Mouse (Mus musculus): ENCODE results near the gene AU040320. TPM values are rescaled to one million over a fixed set of nuclear protein-coding genes. Genes with fewer than 3 reads are reported as not detected.

Gene AU040320
- polyA plus RNA-seq, 1 experiment, result 30.6 TPM

DNA sequence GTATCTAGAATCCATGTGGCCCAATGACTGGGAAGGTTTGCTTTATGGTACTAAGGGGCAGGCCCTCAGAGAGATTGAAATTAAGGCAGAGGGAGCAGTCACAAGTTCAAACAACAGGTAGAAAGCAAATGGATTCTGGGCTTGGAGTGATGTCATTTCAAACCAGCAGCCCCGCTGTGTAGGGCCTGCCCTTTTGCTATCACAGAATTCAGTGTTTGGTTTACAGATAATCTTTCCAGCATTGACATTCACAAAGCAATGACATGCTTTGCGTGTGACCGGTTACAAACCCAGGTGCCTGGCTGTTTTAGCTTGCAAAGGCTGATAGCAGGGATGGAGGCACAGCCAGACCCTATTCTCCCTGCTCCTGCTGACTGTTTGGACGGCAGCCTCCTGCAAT lies 92.3 kb downstream of the AU040320 start:
- Histone ChIP-seq H3K27ac (ENCODE audit: insufficient read depth, low read length) (no peak overlapping the region), H3K4me1 (ENCODE audit: control insufficient read depth, insufficient read depth, low read length) (peaks cover 3% of the 10 kb centered on the region), H3K4me3 (ENCODE audit: insufficient read depth, low read length) (no peak overlapping the region)
- no peak for TF ChIP-seq CTCF (IDR thresholded peaks at IDR 0.05; ENCODE audit: borderline replicate concordance, insufficient read depth, low read length)
- TF ChIP-seq POLR2A (IDR thresholded peaks at IDR 0.05; ENCODE audit: low read depth, low read length), result no peak

DNA sequence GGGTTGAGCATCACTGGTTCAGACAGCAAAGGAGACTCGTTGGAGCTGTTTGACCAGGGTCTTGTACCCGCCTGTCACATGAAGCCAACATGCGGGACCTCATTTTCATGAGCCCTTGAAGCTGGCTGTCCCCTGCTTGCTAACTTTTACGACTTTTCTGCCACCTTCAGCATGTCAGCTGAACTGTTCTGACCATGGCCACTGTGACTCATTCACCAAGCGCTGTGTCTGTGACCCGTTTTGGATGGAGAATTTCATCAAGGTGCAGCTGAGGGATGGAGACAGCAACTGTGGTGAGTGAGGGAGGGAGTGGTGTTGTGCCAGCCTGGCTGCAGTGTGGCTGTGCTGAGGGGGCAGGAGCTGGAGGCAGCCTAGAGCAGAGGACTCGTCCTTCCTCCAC lies 93.6 kb downstream of the AU040320 start:
- Histone ChIP-seq H3K27ac (ENCODE audit: insufficient read depth, low read length) (no peak overlapping the region), H3K4me1 (ENCODE audit: control insufficient read depth, insufficient read depth, low read length) (peaks cover 3% of the 10 kb centered on the region; the same call in 1 of the 2 replicates), H3K4me3 (ENCODE audit: insufficient read depth, low read length) (no peak overlapping the region)
- no peak for TF ChIP-seq POLR2A (IDR thresholded peaks at IDR 0.05; ENCODE audit: low read depth, low read length)
- no peak for TF ChIP-seq CTCF (IDR thresholded peaks at IDR 0.05; ENCODE audit: borderline replicate concordance, insufficient read depth, low read length)

DNA sequence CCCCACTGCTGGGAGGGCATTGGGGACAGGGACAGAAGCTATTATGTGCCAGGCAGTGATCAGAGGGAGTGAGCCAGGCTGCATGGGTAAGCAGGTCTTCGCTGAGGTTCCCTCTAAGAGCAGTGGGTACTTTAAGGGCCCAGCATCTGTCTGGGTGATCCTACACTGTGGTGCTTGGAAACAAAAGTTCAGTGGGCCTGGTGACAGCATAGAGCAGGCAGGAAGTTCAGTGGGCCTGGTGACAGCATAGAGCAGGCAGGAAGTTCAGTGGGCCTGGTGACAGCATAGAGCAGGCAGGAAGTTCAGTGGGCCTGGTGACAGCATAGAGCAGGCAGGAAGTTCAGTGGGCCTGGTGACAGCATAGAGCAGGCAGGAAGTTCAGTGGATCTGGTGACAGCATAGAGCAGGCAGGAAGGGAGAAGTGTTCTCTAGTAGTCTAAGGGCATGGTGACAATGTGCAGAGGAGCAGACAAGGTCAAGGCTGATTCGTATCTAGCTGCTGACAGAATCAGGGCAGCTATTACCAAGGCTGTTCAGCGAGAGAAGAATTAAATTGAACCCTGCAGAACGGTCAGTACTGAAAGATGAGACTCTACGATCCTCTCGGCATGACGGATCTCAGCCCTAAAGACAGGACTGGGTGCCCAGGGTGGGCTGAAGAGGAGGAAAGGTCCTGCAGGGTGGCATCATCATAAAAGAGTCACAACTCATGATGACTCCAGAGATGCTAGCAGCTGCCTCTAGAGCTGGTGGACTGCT lies 96.9 kb downstream of the AU040320 start:
- Histone ChIP-seq H3K4me3 (ENCODE audit: insufficient read depth, low read length) (no peak overlapping the region), H3K27ac (ENCODE audit: insufficient read depth, low read length) (no peak overlapping the region), H3K4me1 (ENCODE audit: control insufficient read depth, insufficient read depth, low read length) (peaks cover 3% of the 10 kb centered on the region; the same call in 1 of the 2 replicates)
- TF ChIP-seq POLR2A (IDR thresholded peaks at IDR 0.05; ENCODE audit: low read depth, low read length), result no peak
- no peak for TF ChIP-seq CTCF (IDR thresholded peaks at IDR 0.05; ENCODE audit: borderline replicate concordance, insufficient read depth, low read length)

- Histone ChIP-seq H3K4me1 (ENCODE audit: control insufficient read depth, insufficient read depth, low read length) (peaks cover 3% of the 10 kb centered on the region; the same call in 1 of the 2 replicates), H3K4me3 (ENCODE audit: insufficient read depth, low read length) (no peak overlapping the region), H3K27ac (ENCODE audit: insufficient read depth, low read length) (no peak overlapping the region)
- TF ChIP-seq CTCF (IDR thresholded peaks at IDR 0.05; ENCODE audit: borderline replicate concordance, insufficient read depth, low read length), result no peak
- no peak for TF ChIP-seq POLR2A (IDR thresholded peaks at IDR 0.05; ENCODE audit: low read depth, low read length)
Observed at GRCm38 (mm10) chr4:126850778-126851080, 97.4 kb downstream of the AU040320 start.

DNA sequence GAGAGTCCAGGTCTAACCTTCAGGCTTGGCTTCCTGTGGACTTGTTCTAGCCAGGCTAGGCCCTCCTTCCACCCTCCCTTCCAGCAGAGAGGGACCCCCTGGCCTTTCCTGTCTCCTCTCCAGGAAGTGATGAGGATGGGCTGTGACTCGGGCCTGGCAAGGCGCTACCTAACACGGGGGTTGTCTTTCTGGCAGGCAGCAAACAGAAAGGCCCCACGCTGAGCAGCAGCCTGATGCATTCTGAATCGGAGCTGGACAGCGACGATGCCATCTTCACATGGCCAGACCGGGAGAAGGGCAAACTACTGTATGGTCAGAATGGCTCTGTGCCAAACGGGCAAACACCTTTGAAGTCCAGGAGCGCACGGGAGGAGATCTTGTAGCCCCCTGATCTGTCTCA lies 99.6 kb downstream of the AU040320 start:
- Histone ChIP-seq H3K4me1 (ENCODE audit: control insufficient read depth, insufficient read depth, low read length) (no peaks in the 10 kb centered on the region), H3K4me3 (ENCODE audit: insufficient read depth, low read length) (no peak overlapping the region), H3K27ac (ENCODE audit: insufficient read depth, low read length) (no peak overlapping the region)
- TF ChIP-seq CTCF (IDR thresholded peaks at IDR 0.05; ENCODE audit: borderline replicate concordance, insufficient read depth, low read length) (no peak), POLR2A (IDR thresholded peaks at IDR 0.05; ENCODE audit: low read depth, low read length) (no peak)

DNA sequence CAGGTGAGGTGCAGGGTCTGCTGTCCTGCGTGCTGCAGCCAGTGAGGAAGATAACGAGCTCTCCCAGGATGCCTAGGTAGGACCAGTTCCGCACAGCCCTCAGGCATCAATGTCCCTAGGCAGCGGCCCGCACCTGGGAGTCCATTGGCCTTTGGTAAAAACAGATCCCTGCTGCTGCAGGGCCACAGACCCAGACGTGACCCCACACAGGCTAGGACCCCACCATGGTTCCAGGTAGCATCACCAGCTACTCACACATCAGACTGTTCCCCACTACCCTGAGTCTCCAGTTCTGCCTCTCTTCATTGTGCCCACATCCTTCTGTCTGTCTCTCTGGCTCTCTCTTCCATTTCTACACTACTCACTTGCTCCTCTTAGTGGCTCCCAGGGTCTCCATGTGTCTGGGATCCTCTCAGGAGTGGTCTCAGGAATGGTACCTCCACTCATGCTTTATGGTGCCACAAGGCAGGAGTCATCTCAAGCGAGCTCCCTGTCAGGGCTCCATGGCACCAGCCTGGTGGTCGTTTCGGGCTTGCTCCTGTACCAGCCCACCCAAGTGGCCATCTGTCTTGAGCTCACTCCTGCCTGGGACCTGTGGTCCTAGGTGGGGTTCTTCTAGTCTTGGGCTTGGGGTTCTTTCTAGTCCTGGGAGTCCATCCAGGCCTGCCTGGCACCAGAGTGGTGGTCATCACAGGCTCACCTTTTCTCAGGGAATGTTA lies 107.1 kb downstream of the AU040320 start:
- Histone ChIP-seq H3K4me1 (ENCODE audit: control insufficient read depth, insufficient read depth, low read length) (no peaks in the 10 kb centered on the region), H3K27ac (ENCODE audit: insufficient read depth, low read length) (no peak overlapping the region), H3K4me3 (ENCODE audit: insufficient read depth, low read length) (no peak overlapping the region)
- no peak for TF ChIP-seq CTCF (IDR thresholded peaks at IDR 0.05; ENCODE audit: borderline replicate concordance, insufficient read depth, low read length)
- no peak for TF ChIP-seq POLR2A (IDR thresholded peaks at IDR 0.05; ENCODE audit: low read depth, low read length)

- Histone ChIP-seq H3K4me3 (ENCODE audit: insufficient read depth, low read length) (no peak overlapping the region), H3K4me1 (ENCODE audit: control insufficient read depth, insufficient read depth, low read length) (no peaks in the 10 kb centered on the region), H3K27ac (ENCODE audit: insufficient read depth, low read length) (no peak overlapping the region)
- TF ChIP-seq POLR2A (IDR thresholded peaks at IDR 0.05; ENCODE audit: low read depth, low read length) (no peak), CTCF (IDR thresholded peaks at IDR 0.05; ENCODE audit: borderline replicate concordance, insufficient read depth, low read length) (no peak)
Observed at GRCm38 (mm10) chr4:126861514-126862266, 108.3 kb downstream of the AU040320 start.

GRCm38 (mm10) chr4:126868699-126869098 lies 115.4 kb downstream of the AU040320 start:
- Histone ChIP-seq H3K27ac (ENCODE audit: insufficient read depth, low read length) (no peak overlapping the region), H3K4me3 (ENCODE audit: insufficient read depth, low read length) (no peak overlapping the region)
- no peak for TF ChIP-seq CTCF (IDR thresholded peaks at IDR 0.05; ENCODE audit: borderline replicate concordance, insufficient read depth, low read length)
- TF ChIP-seq POLR2A (IDR thresholded peaks at IDR 0.05; ENCODE audit: low read depth, low read length), result no peak

DNA sequence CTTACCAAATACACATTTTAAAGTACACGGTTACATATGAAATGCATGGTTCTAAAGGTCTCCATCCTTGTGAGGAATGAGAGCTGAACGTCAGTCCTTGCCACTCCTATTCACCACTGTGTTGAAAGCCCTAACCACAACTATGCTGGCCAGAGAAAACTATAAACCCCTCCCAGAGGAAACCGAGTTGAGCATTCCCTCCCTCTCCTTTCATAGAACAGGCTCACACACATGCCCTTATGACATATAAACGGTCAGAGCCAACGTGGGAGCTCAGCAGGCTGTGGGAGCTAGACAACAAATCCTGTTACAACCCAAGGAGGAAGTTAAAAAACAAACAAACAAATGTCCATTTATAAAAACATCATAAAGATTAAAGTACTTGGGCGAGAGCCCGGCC lies 119.4 kb downstream of the AU040320 start:
- Histone ChIP-seq H3K4me1 (ENCODE audit: control insufficient read depth, insufficient read depth, low read length) (no peaks in the 10 kb centered on the region; the same call in 1 of the 2 replicates), H3K4me3 (ENCODE audit: insufficient read depth, low read length) (no peak overlapping the region), H3K27ac (ENCODE audit: insufficient read depth, low read length) (no peak overlapping the region)
- TF ChIP-seq POLR2A (IDR thresholded peaks at IDR 0.05; ENCODE audit: low read depth, low read length) (no peak), CTCF (IDR thresholded peaks at IDR 0.05; ENCODE audit: borderline replicate concordance, insufficient read depth, low read length) (no peak)

More at GRCm38 (mm10) chr4:126868699-126869098, 115.4 kb downstream of the AU040320 start:
- no peaks in the 10 kb centered on the region; the same call in 1 of the 2 replicates for H3K4me1 ChIP-seq (ENCODE audit: control insufficient read depth, insufficient read depth, low read length)
